Mouse (Mus musculus) naive thymus-derived CD4-positive, alpha-beta T cell, adult 2 months (primary cell): ENCODE results near the gene Emx1.

Source experiments
- DNase-seq: peaks from one replicate; pipeline ENCODE4 v3.0.0-alpha.2; 2011; ENCODE audit warnings: low read depth

The Emx1 gene

DNA sequence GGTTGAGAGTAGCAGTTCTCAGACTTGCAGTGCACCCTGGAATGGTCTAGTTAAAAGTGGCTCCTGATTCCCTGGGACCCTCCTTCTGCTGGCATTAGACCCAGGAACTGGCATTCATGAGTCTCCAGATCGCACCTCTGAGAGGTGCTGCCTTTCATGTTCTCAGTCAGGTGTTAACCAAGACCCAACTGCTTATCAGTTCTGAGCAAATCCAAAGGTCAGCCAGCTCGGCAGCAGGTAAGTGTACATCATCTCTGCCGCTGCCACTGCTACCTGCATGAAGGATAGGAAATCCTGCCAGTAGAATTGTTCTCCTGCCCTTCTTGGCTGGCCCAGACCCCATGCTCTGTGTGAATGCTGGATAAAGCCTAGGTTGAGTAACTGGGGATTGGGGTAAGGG is 43.5 kb downstream of the Emx1 start:
- no peak for DNase-seq

DNA sequence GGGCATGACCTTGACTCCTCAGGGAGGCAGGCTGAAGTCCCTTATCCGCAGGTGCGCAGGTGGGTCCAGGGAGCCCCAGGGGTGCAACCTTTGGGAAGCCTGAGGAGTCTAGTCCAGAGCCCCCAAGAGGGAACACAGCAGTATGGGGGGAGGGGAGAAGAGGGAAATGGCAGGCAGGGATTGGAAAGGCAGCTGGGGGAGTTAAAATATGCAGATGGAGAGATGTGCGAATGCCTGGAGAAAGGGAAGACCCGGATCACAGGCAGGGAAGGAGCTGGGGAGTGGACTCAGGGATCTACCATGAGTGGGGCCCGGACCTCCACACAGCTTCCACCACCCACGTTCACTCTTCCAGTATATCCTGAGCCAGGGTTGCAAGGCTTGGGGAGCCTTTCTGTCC is 44.2 kb downstream of the Emx1 start:
- no peak for DNase-seq

DNA sequence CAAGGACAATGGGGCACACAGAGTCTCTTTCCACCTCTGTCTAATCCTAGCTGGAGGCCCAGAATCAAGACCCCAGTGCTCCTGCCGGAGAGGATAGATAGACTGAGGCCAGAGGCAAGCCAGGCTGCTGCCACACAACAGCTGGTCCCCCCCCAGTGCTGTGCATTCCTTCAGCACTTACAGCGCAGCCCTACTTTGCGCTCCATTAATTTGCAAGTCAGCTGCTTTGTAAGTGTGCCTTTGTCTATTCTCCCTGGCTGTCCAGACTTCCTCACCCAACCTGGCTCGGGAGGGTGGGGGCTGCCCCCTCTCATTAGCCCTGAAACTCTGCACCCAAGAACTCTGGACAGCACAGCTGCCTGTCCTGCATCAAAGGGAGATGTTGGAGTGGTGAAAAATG is 44.8 kb downstream of the Emx1 start:
- DNase-seq: no peak

DNA sequence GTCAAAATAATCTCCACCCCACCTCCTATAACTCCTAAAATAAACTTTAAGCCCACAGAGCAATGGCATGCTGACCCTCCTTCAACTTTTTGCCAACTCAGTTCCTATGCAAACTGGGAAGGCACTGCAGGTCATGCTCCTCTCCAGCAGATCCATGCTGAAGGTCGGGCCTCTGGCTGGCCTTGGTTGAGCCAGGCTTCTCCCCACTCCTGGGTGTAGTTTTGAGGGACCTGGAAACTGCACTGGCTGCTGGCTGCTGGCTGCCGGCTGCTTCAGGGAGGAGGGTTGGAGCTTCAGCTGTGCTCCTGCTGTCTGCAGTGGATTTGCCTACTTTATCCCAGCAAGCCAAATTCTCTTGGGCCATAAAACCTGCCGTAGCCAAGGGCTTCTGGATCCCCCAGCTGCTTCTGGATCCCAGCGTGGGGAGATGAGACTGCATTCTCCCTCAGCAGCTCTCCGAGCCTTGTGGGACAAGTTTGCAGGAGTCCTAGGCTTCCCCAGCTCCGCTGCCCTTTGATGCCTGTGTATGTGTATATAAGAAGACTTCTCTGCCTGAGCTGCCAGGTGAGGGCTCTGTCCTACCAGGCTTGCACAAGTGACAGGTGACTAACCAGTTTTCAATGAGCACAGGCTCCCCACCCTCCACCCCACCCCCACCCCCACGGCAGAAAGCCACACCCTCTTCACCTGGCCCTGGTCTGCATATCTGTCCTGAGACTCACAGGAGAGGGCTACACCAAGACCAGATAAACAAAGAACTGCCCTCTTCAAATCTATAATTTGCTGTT is 45.8 kb downstream of the Emx1 start:
- no peak for DNase-seq

DNA sequence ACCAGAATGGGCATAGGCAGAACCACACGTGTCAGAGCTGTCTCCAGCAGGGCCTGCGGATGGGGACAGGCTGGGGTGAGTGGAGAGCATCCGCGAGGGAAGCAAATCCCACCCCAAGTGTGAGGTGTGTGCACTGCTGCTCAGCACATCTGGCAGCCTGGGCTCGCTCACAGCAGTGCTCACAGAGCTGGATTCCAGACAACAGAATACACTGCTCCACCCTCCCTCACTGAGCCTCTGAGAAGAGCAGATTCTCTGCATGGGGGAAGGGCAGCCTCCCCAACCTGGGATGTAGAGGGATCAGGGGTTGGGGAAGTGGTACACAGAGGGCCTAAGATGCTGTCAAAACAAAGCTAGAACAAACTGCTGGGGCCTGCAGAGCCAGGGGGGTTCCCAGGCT is 47.6 kb downstream of the Emx1 start:
- DNase-seq: no peak

DNA sequence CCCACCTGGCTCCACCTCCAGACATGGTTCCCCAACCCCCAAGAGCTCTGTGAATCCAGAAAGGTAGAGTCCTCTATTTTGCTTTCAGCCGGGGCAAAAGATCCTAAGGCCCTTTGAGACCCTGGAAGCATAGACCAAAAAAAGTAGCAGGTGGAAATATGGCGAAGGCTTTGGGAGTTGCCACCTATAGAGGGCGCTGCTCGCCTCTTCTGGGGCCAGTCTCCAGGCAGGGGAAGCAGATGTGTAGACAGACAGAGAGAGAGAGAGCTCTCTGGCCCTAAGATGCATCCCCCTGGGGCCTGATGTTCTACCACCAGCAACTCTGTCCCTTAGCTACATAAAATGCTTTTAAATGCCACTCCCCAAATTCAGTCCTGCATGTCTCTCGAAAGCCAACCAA is 49.8 kb downstream of the Emx1 start:
- DNase-seq: peak; percentile 4

DNA sequence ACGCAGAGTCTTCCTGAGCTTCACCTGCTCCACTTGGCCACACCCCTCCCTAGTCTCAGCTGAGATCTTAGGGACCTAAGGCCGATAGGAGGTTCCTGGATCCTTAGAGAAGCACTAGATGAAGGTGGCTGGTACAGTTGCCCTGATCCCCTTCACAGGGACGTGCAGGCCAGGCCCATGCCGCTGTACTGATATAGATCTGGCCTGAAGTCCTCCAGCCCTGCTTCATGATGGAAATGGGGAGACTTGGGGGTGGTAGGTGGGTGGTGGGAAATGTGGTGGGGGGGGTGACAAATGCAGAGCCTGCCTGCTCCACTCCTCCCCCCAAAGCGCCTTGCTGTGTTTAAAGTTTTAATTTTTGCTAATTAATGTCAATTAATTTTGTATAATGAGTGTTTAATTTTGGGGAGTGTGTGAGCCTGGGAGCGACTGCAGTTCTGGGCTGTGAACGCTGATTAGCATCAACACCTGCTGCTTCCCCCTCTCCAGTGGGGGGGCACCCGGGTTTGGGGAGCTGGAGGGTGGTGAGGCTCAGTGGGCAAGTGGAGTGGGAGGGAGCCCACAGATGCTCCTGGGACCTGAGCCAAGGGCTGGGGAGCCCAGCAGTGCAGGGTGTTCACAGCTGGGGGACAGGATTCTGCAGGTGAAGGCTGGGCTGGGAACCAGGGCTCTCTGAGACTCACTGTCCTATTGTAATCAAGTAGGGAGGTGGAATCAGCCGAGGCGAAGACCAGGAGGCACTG is 50.5 kb downstream of the Emx1 start:
- DNase-seq: no peak

DNA sequence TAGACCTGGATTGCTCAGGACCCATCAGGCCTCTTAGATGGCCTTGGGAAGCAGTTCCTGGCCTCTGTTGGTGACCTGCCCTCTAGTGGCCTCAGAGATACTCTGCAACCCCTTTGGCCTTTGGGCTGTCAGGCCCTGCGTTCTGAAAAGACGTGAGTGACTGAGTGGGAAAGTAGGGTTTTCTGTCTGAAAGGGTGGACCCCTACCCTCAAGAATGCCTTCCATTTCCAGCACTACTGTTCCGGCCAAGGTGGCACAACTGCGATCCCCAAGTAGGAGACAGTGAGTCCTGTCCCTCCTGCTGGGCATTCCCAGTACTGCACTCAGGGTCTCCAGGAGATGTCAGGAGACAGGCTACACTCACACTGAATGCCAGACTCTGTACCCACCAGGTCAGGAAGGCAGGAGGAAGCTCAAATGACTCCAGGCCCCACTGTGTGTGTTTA is 51.8 kb downstream of the Emx1 start:
- peak; percentile 33 for DNase-seq

DNA sequence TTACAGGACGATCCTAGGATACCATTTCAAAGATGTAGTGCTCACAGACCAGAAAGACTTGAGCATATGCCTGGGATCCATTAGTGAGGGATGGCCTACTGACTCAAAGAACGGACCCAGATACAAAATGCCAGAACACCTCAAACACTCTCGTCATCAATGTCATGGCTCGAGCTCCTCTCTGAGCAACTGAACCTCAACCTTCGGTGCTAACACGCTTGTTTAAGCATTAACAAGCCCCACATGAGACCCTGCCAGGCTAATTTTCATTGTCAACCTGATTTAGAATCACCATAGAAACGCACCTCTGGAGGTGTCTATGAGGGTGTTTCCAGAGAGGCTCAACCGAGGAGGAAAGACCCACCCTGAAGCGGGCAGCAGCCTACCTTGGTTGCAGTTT is 62.6 kb downstream of the Emx1 start:
- no peak for DNase-seq

DNA sequence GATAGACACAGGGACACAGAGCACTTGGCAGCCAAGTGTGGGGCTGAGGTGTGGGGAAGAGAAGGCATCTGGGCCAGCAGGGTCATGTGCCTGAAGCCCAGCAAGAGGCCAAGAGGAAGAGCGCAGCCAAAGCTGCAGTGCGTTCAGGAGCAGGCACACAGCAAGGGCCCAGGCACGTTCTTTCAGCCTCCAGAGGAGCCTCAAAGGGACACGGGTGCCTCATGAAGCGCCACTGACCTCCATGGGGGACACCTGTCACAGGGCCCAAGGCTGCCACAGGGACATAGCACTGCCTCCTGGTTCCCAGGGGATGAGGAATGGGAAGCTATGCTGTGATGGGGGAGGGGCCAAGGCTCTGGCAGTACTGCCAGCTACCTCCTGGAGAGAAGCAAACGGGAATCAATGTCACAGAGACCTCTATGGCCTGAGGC is 63.6 kb downstream of the Emx1 start:
- DNase-seq: no peak

DNA sequence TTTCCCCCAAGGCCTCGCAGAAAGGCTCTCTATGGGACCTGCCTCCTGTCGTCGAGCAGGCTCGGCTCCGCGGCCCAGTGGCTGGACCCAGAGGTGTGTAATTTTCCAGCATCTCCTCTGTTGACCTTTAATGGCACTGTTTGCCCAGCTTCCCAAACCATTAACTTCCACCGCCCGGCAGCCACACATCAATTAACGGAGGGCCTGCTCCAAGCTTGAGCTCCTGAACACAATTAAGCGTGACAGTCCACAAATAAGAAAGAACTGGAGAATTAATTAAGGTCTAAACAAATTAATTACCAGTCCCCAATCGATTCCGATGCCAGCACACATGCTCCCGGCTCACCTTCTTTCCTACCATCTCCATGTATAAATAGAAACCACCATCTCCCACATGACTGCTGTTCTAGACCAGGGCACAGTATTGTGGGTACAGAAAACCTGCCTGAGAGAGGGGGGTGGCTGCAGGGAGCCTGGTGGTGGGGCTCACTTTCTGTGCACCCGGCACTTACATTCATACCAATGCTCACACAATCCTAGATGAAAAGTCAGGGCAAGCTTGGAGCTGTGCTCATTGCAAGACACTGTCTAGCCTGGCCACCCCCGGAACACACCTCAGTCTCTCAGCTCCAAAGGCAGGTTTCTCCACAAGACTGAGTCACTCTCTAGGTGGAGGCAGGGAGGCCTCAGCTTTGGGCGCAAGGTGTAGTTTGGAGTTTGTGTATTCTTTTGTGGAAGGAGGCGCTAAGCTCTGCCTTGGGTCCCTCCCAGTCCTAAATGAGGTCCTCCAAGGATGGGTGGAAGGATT is 65.2 kb downstream of the Emx1 start:
- DNase-seq: no peak

DNA sequence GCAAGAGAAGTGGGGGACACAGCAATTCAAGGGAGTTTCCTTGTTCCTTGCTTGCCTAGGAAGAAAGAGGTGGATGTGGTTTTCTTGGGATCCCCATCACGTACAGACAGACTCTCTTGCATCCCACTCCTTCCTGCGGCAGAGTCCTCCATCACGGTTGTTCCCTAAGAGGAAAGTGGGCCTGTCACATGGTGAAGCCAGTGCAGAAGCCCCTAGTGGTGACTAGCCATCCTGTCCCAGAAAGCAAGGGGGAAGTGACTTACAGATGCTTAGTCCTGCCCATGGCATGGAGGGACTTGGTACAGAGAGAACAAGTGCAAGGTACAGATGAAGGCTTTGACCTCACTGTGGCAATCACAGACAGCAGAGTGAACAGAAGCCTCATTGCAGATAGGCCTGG is 66.0 kb downstream of the Emx1 start:
- no peak for DNase-seq
